Mouse (Mus musculus) limb, embryonic 11.5 days (tissue): ENCODE results near the gene Ralgapb. TPM values are rescaled to one million over a fixed set of nuclear protein-coding genes. Genes with fewer than 3 reads are reported as not detected.

Experiments used
- ATAC-seq: fragments of 200-750 bp; cut with Nextera tagmentation; 2 replicates; pipeline ENCODE4 v1.8.0; 2017; ENCODE audit warnings: low read depth; ENCODE audit not compliant: insufficient number of reproducible peaks, low FRiP score, low TSS enrichment
- DNase-seq: peaks from one replicate; pipeline ENCODE4 v3.0.0-alpha.2; 2015; ENCODE audit warnings: low spot score
- H3K27ac ChIP-seq: fragments of 300-500 bp; sonication (generic); replicated peaks from 2 replicates; pipeline ENCODE4 v1.5.1; 2014; ENCODE audit warnings: low read depth, mild to moderate bottlenecking, low read length
- H3K27me3 ChIP-seq: fragments of 300-500 bp; sonication (generic); 2 replicates; pipeline ENCODE4 v1.6.1; 2014; ENCODE audit warnings: mild to moderate bottlenecking, low read length, mixed read lengths; ENCODE audit not compliant: control insufficient read depth, insufficient read depth
- H3K36me3 ChIP-seq: fragments of 300-500 bp; sonication (generic); 2 replicates; pipeline ENCODE4 v1.6.1; 2014; ENCODE audit warnings: mild to moderate bottlenecking, low read length, moderate library complexity, mixed read lengths; ENCODE audit not compliant: control insufficient read depth, insufficient read depth
- H3K4me1 ChIP-seq: fragments of 300-500 bp; sonication (generic); 2 replicates; pipeline ENCODE4 v1.6.1; 2014; ENCODE audit warnings: low read length, mixed read lengths; ENCODE audit not compliant: control insufficient read depth, insufficient read depth
- H3K4me2 ChIP-seq: fragments of 300-500 bp; sonication (generic); 2 replicates; pipeline ENCODE4 v1.6.1; 2014; ENCODE audit warnings: low read depth, mild to moderate bottlenecking, moderate library complexity; ENCODE audit not compliant: severe bottlenecking
- H3K4me3 ChIP-seq: fragments of 300-500 bp; sonication (generic); 2 replicates; pipeline ENCODE4 v1.5.1; 2014; ENCODE audit warnings: low read depth, low read length
- H3K9ac ChIP-seq: fragments of 300-500 bp; sonication (generic); 2 replicates; pipeline ENCODE4 v1.6.1; 2014; ENCODE audit warnings: mild to moderate bottlenecking, low read length
- H3K9me3 ChIP-seq: fragments of 300-500 bp; sonication (generic); 2 replicates; pipeline ENCODE4 v1.6.1; 2016; ENCODE audit warnings: low read length; ENCODE audit not compliant: control insufficient read depth
- WGBS: fragments of 180-500 bp; shearing (Covaris S2); extraction: QIAGEN DNeasy Blood & Tissue Kit; methylation state at CpG from one replicate; pipeline ENCODE4 v1.1.7; 2014; 5-methylcytosine and 5-hydroxymethylcytosine counted together
- polyA plus RNA-seq: library from polyadenylated mRNA; unstranded; fragments of >200 nt; fragmentation: Nextera tagmentation; extraction: Ambion mirVana; gene quantifications from 2 replicates; pipeline ENCODE4 v1.2.1, GENCODE M21; 2014

Gene Ralgapb
- polyA plus RNA-seq, 1 experiment from 2014 or later = 19.3 TPM

GRCm38 (mm10) chr2:158413240-158413639 lies 3.6 kb downstream of the Ralgapb start:
- no peaks in the 10 kb centered on the region for H3K9me3 ChIP-seq
- H3K27me3 ChIP-seq = no peaks in the 10 kb centered on the region
- no peak for DNase-seq
- H3K9ac ChIP-seq = no peak overlapping the region
- H3K27ac ChIP-seq = no peak overlapping the region
- H3K4me2 ChIP-seq = no peak overlapping the region
- no peak for ATAC-seq
- H3K4me3 ChIP-seq = no peak overlapping the region
- H3K4me1 ChIP-seq = no peaks in the 10 kb centered on the region
- 83% methylated on average over 2 of the region's 2 CpGs for WGBS
- no peaks in the 10 kb centered on the region for H3K36me3 ChIP-seq

- no peak for DNase-seq
- Histone ChIP-seq H3K4me3 (no peak overlapping the region), H3K36me3 (no peaks in the 10 kb centered on the region), H3K9ac (no peak overlapping the region), H3K4me1 (no peaks in the 10 kb centered on the region), H3K4me2 (no peak overlapping the region), H3K9me3 (no peaks in the 10 kb centered on the region), H3K27me3 (no peaks in the 10 kb centered on the region), H3K27ac (no peak overlapping the region)
- ATAC-seq = no peak
- WGBS = 70% methylated on average over 1 of the region's 1 CpGs
Measured at GRCm38 (mm10) chr2:158415826-158416225, 6.2 kb downstream of the Ralgapb start.

GRCm38 (mm10) chr2:158418663-158419062 lies 9.0 kb downstream of the Ralgapb start:
- H3K4me2 ChIP-seq = no peak overlapping the region
- H3K9me3 ChIP-seq = no peaks in the 10 kb centered on the region
- no peak overlapping the region for H3K9ac ChIP-seq
- no peak overlapping the region for H3K27ac ChIP-seq
- H3K36me3 ChIP-seq = no peaks in the 10 kb centered on the region
- WGBS = 87% methylated on average over 1 of the region's 1 CpGs
- H3K4me3 ChIP-seq = no peak overlapping the region
- DNase-seq (no peak), ATAC-seq (no peak)
- no peaks in the 10 kb centered on the region for H3K27me3 ChIP-seq
- H3K4me1 ChIP-seq = no peaks in the 10 kb centered on the region

- Histone ChIP-seq H3K36me3 (0 out of 2 replicates have a peak, but pooled peaks cover 2% of the 10 kb centered on the region), H3K4me3 (no peak overlapping the region), H3K27me3 (no peaks in the 10 kb centered on the region), H3K4me2 (no peak overlapping the region), H3K4me1 (no peaks in the 10 kb centered on the region), H3K27ac (no peak overlapping the region), H3K9ac (no peak overlapping the region), H3K9me3 (no peaks in the 10 kb centered on the region)
- 93% methylated on average over 1 of the region's 1 CpGs for WGBS
- DNase-seq = no peak
- no peak for ATAC-seq
Measured at GRCm38 (mm10) chr2:158445814-158446213, 36.2 kb downstream of the Ralgapb start.

GRCm38 (mm10) chr2:158449845-158450244 lies 40.2 kb downstream of the Ralgapb start:
- H3K4me2 ChIP-seq = no peak overlapping the region
- WGBS = 95% methylated on average over 7 of the region's 7 CpGs
- ATAC-seq = no peak

GRCm38 (mm10) chr2:158456451-158456850 lies 46.8 kb downstream of the Ralgapb start:
- ATAC-seq (no peak), DNase-seq (no peak)
- Histone ChIP-seq H3K4me2 (no peak overlapping the region), H3K9ac (no peak overlapping the region), H3K27me3 (no peaks in the 10 kb centered on the region), H3K36me3 (peaks cover 4% of the 10 kb centered on the region; the same call in 1 of the 2 replicates), H3K27ac (no peak overlapping the region), H3K4me1 (no peaks in the 10 kb centered on the region), H3K9me3 (no peaks in the 10 kb centered on the region), H3K4me3 (no peak overlapping the region)
- WGBS = 95% methylated on average over 4 of the region's 4 CpGs

More at GRCm38 (mm10) chr2:158449845-158450244, 40.2 kb downstream of the Ralgapb start:
- Histone ChIP-seq H3K9me3 (no peaks in the 10 kb centered on the region), H3K27me3 (no peaks in the 10 kb centered on the region), H3K4me3 (no peak overlapping the region), H3K27ac (no peak overlapping the region), H3K9ac (no peak overlapping the region), H3K4me1 (no peaks in the 10 kb centered on the region), H3K36me3 (0 out of 2 replicates have a peak, but pooled peaks cover 2% of the 10 kb centered on the region)
- no peak for DNase-seq

GRCm38 (mm10) chr2:158457610-158458009 lies 48.0 kb downstream of the Ralgapb start:
- H3K4me1 ChIP-seq = no peaks in the 10 kb centered on the region
- no peaks in the 10 kb centered on the region for H3K27me3 ChIP-seq
- H3K9ac ChIP-seq = no peak overlapping the region
- 85% methylated on average over 1 of the region's 1 CpGs for WGBS
- H3K4me3 ChIP-seq = no peak overlapping the region
- H3K4me2 ChIP-seq = no peak overlapping the region
- DNase-seq = no peak
- peaks cover 4% of the 10 kb centered on the region; the same call in 1 of the 2 replicates for H3K36me3 ChIP-seq
- H3K27ac ChIP-seq = no peak overlapping the region
- no peak for ATAC-seq
- H3K9me3 ChIP-seq = no peaks in the 10 kb centered on the region

GRCm38 (mm10) chr2:158462450-158462849 lies 52.8 kb downstream of the Ralgapb start:
- Histone ChIP-seq H3K9me3 (no peaks in the 10 kb centered on the region), H3K36me3 (peaks cover 7% of the 10 kb centered on the region), H3K4me3 (no peak overlapping the region), H3K27ac (no peak overlapping the region), H3K27me3 (no peaks in the 10 kb centered on the region), H3K9ac (no peak overlapping the region), H3K4me2 (no peak overlapping the region), H3K4me1 (no peaks in the 10 kb centered on the region)
- no peak for ATAC-seq
- WGBS = 75% methylated on average over 1 of the region's 1 CpGs
- no peak for DNase-seq

- Histone ChIP-seq H3K9ac (no peak overlapping the region), H3K9me3 (no peaks in the 10 kb centered on the region), H3K27ac (no peak overlapping the region), H3K4me3 (no peak overlapping the region), H3K36me3 (no peaks in the 10 kb centered on the region), H3K4me2 (no peak overlapping the region), H3K27me3 (no peaks in the 10 kb centered on the region), H3K4me1 (no peaks in the 10 kb centered on the region)
- ATAC-seq (no peak), DNase-seq (no peak)
- WGBS = 90% methylated on average over 1 of the region's 1 CpGs
Measured at GRCm38 (mm10) chr2:158474159-158474558, 64.5 kb downstream of the Ralgapb start.
